Mouse (Mus musculus) urinary bladder, postnatal 4 days (tissue): ENCODE data around the gene Cblc.
A peak's percentile ranks its signal among the peaks of the same experiment; 100 is the strongest.
"Not testable (repeated sequence)": the region's sequence is repeated elsewhere in the genome, so short reads cannot be mapped to it uniquely, and the experiment has no call there.

Experiments used
- DNase-seq, 2 experiments: peaks; one replicate each; pipeline ENCODE4 v3.0.0; 2021 to 2022; ENCODE audit warnings: low spot score in 2 of 2

Gene Cblc

GRCm38 (mm10) chr7:19818875-19819274 lies 22.3 kb upstream of the Cblc start:
- DNase-seq = no peak

DNA sequence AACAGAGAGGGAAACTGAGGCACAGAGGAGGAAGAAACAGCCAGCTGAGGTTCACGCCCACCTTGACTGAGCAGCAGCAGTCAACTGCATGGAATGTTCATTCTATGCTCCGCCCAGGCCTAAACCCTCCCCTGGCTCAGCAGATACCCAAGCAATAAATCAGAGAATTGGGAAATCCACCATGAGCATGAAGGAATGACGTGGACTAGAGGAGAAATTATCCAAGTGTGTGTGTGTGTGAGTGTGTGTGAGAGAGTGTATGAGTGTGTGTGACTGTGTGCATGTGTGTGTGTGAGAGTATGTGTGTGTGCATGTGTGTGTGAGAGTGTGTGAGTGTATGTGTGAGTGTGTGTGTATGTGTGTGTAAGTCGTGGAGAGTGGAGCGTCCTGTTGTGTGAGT lies 21.8 kb upstream of the Cblc start:
- peak in 1 of 2 experiments; percentile 44 for DNase-seq

GRCm38 (mm10) chr7:19817382-19818105 lies 20.9 kb upstream of the Cblc start:
- peak; percentile 68 to 72 for DNase-seq

DNA sequence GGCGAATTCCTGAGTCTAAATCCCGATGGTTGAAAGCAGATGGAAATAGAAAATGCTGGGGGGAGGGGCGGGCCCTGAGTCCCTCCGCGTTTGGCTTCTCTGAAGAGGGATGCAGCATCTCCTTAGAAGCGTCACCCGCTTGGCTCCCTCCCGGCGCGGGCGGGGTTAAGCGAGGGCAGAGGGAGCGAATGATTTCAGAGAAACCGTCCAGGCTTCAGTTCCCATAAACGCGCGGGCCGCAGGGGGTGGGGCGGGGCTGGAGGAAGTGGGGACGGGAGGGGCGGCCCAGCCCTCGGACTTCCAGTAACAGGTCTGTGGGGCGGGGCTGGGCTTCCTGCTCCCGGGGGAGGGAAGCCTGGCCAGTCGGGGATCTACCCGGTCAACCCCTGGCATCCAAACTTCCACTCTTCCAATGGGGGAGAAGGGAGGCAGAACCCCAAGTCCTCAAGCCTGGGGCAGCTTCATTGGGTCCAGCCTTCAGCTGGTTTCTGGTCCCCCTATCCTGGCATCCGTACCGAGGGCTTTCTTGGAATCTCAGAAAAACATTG lies 19.7 kb upstream of the Cblc start:
- peak; percentile 78 to 89 for DNase-seq

GRCm38 (mm10) chr7:19815296-19816223 lies 19.0 kb upstream of the Cblc start:
- no peak for DNase-seq

DNA sequence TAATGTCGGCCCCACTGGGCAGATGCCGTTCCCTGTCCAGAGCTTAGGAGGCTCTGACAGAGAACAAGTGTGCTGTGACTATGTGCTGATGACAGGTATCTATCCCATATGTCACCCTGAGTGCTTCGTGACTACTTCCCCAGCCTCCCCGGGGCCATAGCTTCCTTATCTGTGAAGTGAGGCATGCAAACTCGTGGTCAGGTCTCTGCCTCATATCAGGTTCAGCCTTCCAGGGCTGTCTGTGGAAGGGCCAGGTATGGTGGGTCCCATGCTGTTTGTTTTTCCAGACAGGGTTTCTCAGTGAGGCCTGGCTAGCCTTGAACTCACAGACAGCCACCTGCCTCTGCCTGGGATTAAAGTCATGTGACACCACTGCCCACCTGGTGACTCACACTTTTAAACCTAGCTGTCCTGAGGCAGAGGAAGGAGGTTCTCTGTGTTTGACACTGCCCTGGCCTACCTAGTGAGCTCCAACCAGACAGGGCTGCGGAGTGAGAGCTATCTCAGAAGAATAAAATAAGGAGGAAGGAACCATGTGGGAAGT lies 17.0 kb upstream of the Cblc start:
- DNase-seq = no peak

GRCm38 (mm10) chr7:19813161-19813560 lies 16.6 kb upstream of the Cblc start:
- no peak for DNase-seq

DNA sequence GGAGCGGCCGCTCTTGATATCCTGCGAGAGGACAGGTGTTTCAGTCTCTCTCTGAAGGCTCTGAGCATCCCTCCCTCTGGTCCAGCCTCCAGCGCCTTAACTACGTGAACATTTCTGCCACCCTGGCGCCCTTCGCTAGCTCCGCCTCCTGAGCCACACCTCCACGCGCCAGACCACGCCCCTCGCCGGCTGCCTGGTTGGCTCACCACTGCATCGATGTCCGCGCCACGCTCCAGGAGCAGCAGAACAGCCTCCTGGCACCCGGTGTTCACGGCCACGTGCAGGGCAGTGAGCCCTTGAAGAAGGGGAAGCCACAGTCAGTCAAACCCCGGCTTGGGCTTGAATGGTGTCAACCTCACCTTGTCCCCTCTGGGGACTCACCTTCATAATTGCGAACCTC lies 14.5 kb upstream of the Cblc start:
- DNase-seq = peak in 1 of 2 experiments; percentile 35

GRCm38 (mm10) chr7:19809369-19809768 lies 12.8 kb upstream of the Cblc start:
- no peak for DNase-seq

DNA sequence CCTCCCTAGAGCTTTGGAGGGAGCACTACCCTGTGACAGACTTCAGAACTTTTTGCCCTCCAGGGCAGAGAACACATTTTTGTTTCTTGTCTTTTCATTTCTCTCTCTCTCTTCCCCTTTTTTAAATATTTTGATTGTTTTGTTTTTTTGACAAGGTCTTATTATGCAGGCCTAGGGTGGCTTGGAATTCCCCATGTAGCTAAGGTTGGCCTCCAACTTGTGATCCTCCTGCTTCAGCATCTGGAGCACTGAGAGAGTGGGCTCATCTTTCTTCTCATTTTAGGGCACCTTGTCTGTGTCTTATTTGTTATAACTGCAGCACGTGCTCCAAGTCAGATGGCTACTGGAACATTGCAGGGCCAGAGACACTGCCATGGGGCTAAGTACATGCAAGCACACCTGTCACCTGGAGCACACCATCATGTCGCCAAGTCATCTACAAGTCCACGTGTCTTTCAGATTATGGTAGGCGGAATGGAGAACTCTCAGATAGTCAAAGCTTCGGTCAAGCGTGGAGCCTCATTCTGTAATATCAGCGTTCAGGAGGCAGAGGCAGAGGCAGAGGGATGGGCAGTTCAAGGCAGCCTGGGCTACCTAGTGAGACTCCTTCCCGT lies 9.9 kb upstream of the Cblc start:
- DNase-seq = no peak

DNA sequence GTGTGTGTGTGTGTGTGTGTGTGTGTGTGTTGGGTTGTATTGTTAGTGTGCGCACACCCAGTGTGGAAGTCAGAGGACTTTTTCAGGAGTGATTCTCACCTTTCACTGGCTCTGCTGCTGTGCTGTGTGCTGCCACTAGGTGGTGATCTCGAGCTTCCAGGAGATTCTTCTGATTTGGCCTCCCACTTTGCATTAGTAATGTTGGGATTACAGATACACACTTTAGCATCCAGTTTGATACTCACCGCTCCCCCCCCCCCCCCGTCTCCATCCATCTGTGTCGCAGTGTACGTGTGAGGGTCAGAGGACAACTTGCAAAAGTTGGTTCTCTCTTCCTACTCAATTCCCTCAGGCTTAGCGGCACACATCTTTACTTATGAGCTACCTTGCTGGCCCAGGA lies 6.4 kb upstream of the Cblc start:
- peak; percentile 56 to 78 for DNase-seq

DNA sequence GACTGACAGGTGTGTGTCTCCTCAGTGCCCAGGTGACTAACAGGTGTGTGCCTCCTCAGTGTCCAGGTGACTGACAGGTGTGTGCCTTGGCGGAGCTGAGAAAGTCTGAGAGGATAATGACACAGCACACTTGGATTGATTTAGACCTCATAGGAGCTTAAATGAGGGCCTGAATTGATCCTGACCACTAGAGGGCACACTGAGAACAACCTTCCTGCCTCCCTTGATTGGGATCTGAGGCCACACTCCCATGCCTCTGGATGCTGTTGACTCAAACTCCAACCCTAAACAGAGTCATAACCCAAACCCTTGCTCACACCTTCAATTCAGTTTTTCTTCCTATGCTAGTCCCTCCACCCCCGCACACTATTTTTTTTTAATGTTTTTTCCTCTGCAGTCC lies 4.2 kb upstream of the Cblc start:
- no peak for DNase-seq

GRCm38 (mm10) chr7:19796254-19796653 lies 355 bp downstream of the Cblc start:
- DNase-seq = no peak

DNA sequence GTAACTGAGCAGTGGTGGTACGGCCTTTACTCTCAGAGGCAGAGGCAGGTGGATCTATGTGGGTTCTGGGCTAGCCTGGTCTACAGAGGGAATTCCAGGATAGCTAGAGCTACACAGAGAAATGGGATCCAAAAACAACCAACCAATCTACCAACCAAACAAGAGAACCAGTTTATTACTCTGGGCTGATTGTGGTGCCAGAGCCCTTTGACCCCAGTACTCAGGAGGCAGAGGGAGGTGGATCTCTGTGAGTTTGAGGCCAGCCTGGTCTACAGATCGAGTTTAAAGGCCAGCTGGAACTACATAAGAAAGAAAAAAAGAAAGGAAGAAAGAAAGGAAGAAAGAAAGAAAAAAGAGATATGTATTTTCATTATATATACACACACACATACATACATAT lies 1.4 kb downstream of the Cblc start:
- no peak for DNase-seq

- DNase-seq = no peak
Observed at GRCm38 (mm10) chr7:19792701-19793630, 3.6 kb downstream of the Cblc start.

DNA sequence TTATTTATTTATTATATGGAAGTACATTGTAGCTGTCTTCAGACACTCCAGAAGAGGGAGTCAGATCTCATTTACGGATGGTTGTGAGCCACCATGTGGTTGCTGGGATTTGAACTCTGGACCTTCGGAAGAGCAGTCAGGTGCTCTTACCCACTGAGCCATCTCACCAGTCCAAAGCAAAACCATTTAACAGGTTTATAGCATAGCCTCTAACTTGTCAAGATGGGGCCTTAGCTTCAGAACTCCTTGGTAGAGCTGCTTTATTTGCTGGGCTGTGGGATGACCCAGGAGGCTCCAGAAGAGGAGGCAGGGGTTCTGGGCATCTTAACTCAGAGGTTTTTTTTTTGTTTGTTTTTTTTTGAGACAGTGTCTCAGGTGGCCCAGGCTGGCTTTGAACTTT lies 5.1 kb downstream of the Cblc start:
- DNase-seq = not testable (repeated sequence)

DNA sequence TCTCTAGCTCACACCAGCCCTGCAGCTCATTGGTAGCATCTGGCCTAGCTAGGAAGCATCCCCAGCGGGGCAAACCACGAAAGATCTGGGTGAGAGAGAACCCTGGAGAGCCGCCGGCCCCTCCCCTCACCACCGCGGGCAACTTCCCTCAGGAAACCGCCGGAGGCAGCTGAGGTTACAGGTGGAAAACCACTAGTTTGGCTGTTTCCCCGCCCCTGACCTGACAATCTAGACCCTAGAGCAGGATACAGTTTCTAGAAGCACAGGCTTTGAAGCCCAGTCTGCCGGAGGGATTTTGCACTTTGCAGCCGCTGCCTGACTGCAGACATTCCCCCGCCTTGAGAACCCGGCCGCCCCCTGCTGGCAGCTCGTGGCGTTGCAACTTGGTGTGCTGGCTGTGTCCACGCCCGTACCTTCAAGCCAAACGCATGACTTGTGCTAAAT lies 6.7 kb downstream of the Cblc start:
- peak; percentile 81 to 95 for DNase-seq

GRCm38 (mm10) chr7:19785874-19786458 lies 10.6 kb downstream of the Cblc start:
- no peak for DNase-seq

DNA sequence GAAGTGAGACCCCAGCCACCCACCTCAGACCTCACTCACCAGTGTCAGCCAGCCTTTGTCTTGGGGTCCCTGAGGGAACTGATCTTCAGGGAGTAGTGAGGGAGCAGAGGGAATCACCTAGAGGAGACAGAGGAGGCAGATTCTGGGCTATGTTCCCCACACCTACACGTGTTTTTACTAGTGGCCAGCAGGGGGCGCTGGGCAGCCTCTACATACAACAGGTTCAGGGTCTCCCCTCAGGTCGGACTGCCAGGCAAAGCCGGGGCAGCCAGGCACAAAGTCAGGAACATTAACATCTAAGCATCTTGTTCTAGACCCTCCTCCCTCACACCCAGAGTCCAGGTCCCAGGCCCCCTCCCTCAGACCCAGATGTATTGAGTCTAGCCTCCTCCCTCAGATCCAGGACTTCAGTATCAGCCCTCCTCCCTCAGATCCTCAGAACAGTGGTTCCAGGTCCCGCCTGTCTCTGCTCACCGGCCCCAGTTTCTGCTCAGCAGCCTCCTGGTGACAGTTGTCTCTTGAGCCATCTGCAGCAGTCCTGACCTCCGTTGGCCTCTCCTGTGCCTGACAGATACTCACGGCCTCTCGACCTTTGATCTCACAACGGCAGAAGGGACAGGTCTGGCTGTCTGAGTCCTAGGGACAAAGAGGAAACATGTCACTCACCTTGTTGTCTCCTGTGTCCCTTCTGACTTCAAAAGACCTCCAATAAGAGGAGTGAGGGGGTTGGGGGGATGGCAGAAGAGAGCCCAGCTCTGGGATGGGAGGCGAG lies 11.7 kb downstream of the Cblc start:
- DNase-seq = no peak

DNA sequence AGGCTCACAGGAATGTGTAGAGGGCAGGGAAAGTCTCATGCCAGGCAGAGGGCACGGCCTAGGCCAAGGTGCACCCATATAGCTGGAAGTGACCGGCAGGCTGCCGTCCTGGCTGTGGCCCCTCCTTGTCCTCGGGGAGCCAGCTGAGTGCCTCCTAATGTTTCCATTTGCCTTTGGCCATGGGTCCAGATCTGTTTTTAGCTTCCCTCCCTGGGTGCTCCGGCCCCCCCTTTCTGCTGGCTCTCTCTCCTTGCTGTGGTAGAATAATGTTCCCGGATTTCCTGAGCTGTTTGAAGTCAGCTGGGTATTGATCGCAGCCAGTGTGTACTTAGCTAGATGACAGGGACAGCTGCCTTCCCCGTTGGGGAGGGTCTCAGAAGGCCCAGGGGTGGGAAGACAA lies 13.0 kb downstream of the Cblc start:
- DNase-seq = no peak
